Mouse (Mus musculus) limb, embryonic 14.5 days (tissue): ENCODE measurements around the gene Tbc1d30. TPM values are rescaled to one million over a fixed set of nuclear protein-coding genes. Genes with fewer than 3 reads are reported as not detected.

Source experiments
- ATAC-seq: fragments of 200-750 bp; cut with Nextera tagmentation; 2 replicates; pipeline ENCODE4 v1.8.0; 2017; ENCODE audit warnings: low read depth, moderate number of reproducible peaks, moderate TSS enrichment; ENCODE audit not compliant: low FRiP score
- DNase-seq: peaks from one replicate; pipeline ENCODE4 v3.0.0-alpha.2; 2015; ENCODE audit warnings: low spot score
- H3K27ac ChIP-seq: fragments of 300-500 bp; sonication (generic); replicated peaks from 2 replicates; pipeline ENCODE4 v1.5.1; 2014; ENCODE audit warnings: low read depth, mild to moderate bottlenecking, low read length, moderate library complexity, mixed read lengths
- H3K27me3 ChIP-seq: fragments of 300-500 bp; sonication (generic); 2 replicates; pipeline ENCODE4 v1.6.1; 2014; ENCODE audit warnings: low read length, mixed read lengths; ENCODE audit not compliant: control insufficient read depth, insufficient read depth
- H3K36me3 ChIP-seq: fragments of 300-500 bp; sonication (generic); 2 replicates; pipeline ENCODE4 v1.6.1; 2014; ENCODE audit warnings: mild to moderate bottlenecking, low read length, moderate library complexity, mixed read lengths; ENCODE audit not compliant: control insufficient read depth, insufficient read depth
- H3K4me1 ChIP-seq: fragments of 300-500 bp; sonication (generic); 2 replicates; pipeline ENCODE4 v1.6.1; 2014; ENCODE audit warnings: antibody characterized with exemption, low read length, mixed read lengths; ENCODE audit not compliant: control insufficient read depth, insufficient read depth
- H3K4me2 ChIP-seq: fragments of 300-500 bp; sonication (generic); replicated peaks from 2 replicates; pipeline ENCODE4 v1.6.1; 2014; ENCODE audit warnings: low read depth, mild to moderate bottlenecking, low read length, moderate library complexity; ENCODE audit not compliant: severe bottlenecking
- H3K4me3 ChIP-seq: fragments of 300-500 bp; sonication (generic); replicated peaks from 2 replicates; pipeline ENCODE4 v1.5.1; 2014; ENCODE audit warnings: low read length
- H3K9ac ChIP-seq: fragments of 300-500 bp; sonication (generic); 2 replicates; pipeline ENCODE4 v1.6.1; 2014; ENCODE audit warnings: mild to moderate bottlenecking, low read depth, low read length, moderate library complexity; ENCODE audit not compliant: severe bottlenecking
- H3K9me3 ChIP-seq: fragments of 300-500 bp; sonication (generic); 2 replicates; pipeline ENCODE4 v1.6.1; 2016; ENCODE audit warnings: low read length; ENCODE audit not compliant: control insufficient read depth
- POLR2A ChIP-seq: fragments of 200-500 bp; IDR thresholded peaks from 2 replicates; pipeline ENCODE4 v1.8.0; 2012; ENCODE audit warnings: inconsistent platforms, mild to moderate bottlenecking, moderate library complexity, borderline replicate concordance; ENCODE audit not compliant: insufficient read depth, insufficient read length; ENCODE audit errors: extremely low read depth
- WGBS: fragments of 180-500 bp; shearing (Covaris S2); extraction: QIAGEN DNeasy Blood & Tissue Kit; methylation state at CpG from one replicate; pipeline ENCODE4 v1.1.7; 2014; 5-methylcytosine and 5-hydroxymethylcytosine counted together
- polyA plus RNA-seq, 2 experiments: library from polyadenylated mRNA; depleted of rRNA in 1 of 2; stranded (reverse) in 1 of 2; unstranded in 1 of 2; fragments of >200 nt; fragmentation: Nextera tagmentation in 1 of 2; extraction: Ambion mirVana in 1 of 2; gene quantifications; 2 replicates each; pipeline versions ENCODE4 v1.2.1 to v1.2.3; 2012 to 2014

Gene Tbc1d30
- polyA plus RNA-seq, 2 experiments, result 1.3 TPM

- DNase-seq, result no peak
- Histone ChIP-seq H3K9me3 (no peaks in the 10 kb centered on the region), H3K36me3 (peaks cover 48% of the 10 kb centered on the region), H3K4me2 (no peak overlapping the region), H3K9ac (no peak overlapping the region), H3K4me3 (no peak overlapping the region), H3K4me1 (peaks cover 7% of the 10 kb centered on the region), H3K27me3 (no peaks in the 10 kb centered on the region), H3K27ac (no peak overlapping the region)
- ATAC-seq, result no peak
- WGBS, result 92% methylated on average over 6 of the region's 6 CpGs
- TF ChIP-seq POLR2A, result no peak
Measured at GRCm38 (mm10) chr10:121370777-121371176, 19.7 kb upstream of the Tbc1d30 start.

- WGBS, result 90% methylated on average over 18 of the region's 18 CpGs
Measured at GRCm38 (mm10) chr10:121368783-121369465, 17.8 kb upstream of the Tbc1d30 start.

GRCm38 (mm10) chr10:121367780-121368179, 16.7 kb upstream of the Tbc1d30 start:
- Histone ChIP-seq H3K36me3 (peaks cover 24% of the 10 kb centered on the region), H3K4me1 (peaks cover 14% of the 10 kb centered on the region), H3K9ac (no peak overlapping the region), H3K4me2 (no peak overlapping the region), H3K27me3 (no peaks in the 10 kb centered on the region), H3K4me3 (no peak overlapping the region), H3K9me3 (no peaks in the 10 kb centered on the region), H3K27ac (no peak overlapping the region)
- DNase-seq (no peak), ATAC-seq (no peak)
- WGBS, result 81% methylated on average over 9 of the region's 9 CpGs
- no peak for TF ChIP-seq POLR2A

More at GRCm38 (mm10) chr10:121368783-121369465, 17.8 kb upstream of the Tbc1d30 start:
- Histone ChIP-seq H3K9ac (no peak overlapping the region), H3K36me3 (peaks cover 32% of the 10 kb centered on the region), H3K4me3 (no peak overlapping the region), H3K27me3 (no peaks in the 10 kb centered on the region), H3K4me1 (peaks cover 14% of the 10 kb centered on the region), H3K27ac (no peak overlapping the region), H3K4me2 (no peak overlapping the region), H3K9me3 (no peaks in the 10 kb centered on the region)
- DNase-seq (no peak), ATAC-seq (no peak)
- TF ChIP-seq POLR2A, result no peak

GRCm38 (mm10) chr10:121367271-121367670, 16.2 kb upstream of the Tbc1d30 start:
- DNase-seq, result no peak
- ATAC-seq, result no peak
- no peak overlapping the region for H3K9ac ChIP-seq
- peaks cover 24% of the 10 kb centered on the region for H3K36me3 ChIP-seq
- TF ChIP-seq POLR2A, result no peak
- H3K9me3 ChIP-seq, result no peaks in the 10 kb centered on the region
- no peak overlapping the region for H3K4me2 ChIP-seq
- no peak overlapping the region for H3K27ac ChIP-seq
- WGBS, result 79% methylated on average over 13 of the region's 13 CpGs
- no peak overlapping the region for H3K4me3 ChIP-seq
- no peaks in the 10 kb centered on the region for H3K27me3 ChIP-seq
- peaks cover 14% of the 10 kb centered on the region for H3K4me1 ChIP-seq

GRCm38 (mm10) chr10:121365781-121366272, 14.7 kb upstream of the Tbc1d30 start:
- Histone ChIP-seq H3K4me1 (peaks cover 14% of the 10 kb centered on the region), H3K36me3 (peaks cover 14% of the 10 kb centered on the region; the same call in 1 of the 2 replicates), H3K4me2 (peak overlapping the region; percentile 91), H3K27me3 (no peaks in the 10 kb centered on the region), H3K27ac (no peak overlapping the region), H3K9ac (peak overlapping the region; percentile 79), H3K9me3 (no peaks in the 10 kb centered on the region), H3K4me3 (peak overlapping the region; percentile 98)
- no peak for TF ChIP-seq POLR2A
- WGBS, result 15% methylated on average over 9 of the region's 9 CpGs
- ATAC-seq (no peak), DNase-seq (no peak)
